Mouse (Mus musculus) midbrain, embryonic 12.5 days (tissue): ENCODE measurements around the gene Vmn1r178. TPM values are rescaled to one million over a fixed set of nuclear protein-coding genes. Genes with fewer than 3 reads are reported as not detected.
"Not testable (repeated sequence)": the region's sequence is repeated elsewhere in the genome, so short reads cannot be mapped to it uniquely, and the experiment has no call there.

Source experiments
- ATAC-seq: fragments of 200-750 bp; cut with Nextera tagmentation; 2 replicates; pipeline ENCODE4 v1.8.0; 2017; ENCODE audit warnings: low read depth, moderate TSS enrichment, moderate library complexity; ENCODE audit not compliant: low FRiP score
- H3K27ac ChIP-seq: fragments of 300-500 bp; sonication (generic); replicated peaks from 2 replicates; pipeline ENCODE4 v1.5.1; 2016; ENCODE audit warnings: mild to moderate bottlenecking
- H3K27me3 ChIP-seq: fragments of 300-500 bp; sonication (generic); 2 replicates; pipeline ENCODE4 v1.6.1; 2016; ENCODE audit warnings: mild to moderate bottlenecking
- H3K36me3 ChIP-seq: fragments of 300-500 bp; sonication (generic); 2 replicates; pipeline ENCODE4 v1.6.1; 2016
- H3K4me1 ChIP-seq: fragments of 300-500 bp; sonication (generic); 2 replicates; pipeline ENCODE4 v1.6.1; 2016
- H3K4me2 ChIP-seq: fragments of 300-500 bp; sonication (generic); replicated peaks from 2 replicates; pipeline ENCODE4 v1.6.1; 2016; ENCODE audit warnings: mild to moderate bottlenecking, moderate library complexity
- H3K4me3 ChIP-seq: fragments of 300-500 bp; sonication (generic); 2 replicates; pipeline ENCODE4 v1.5.1; 2016; ENCODE audit warnings: mild to moderate bottlenecking
- H3K9ac ChIP-seq: fragments of 300-500 bp; sonication (generic); replicated peaks from 2 replicates; pipeline ENCODE4 v1.6.1; 2016; ENCODE audit warnings: mild to moderate bottlenecking, moderate library complexity
- H3K9me3 ChIP-seq: fragments of 300-500 bp; sonication (generic); 2 replicates; pipeline ENCODE4 v1.6.1; 2016; ENCODE audit warnings: mild to moderate bottlenecking
- WGBS: fragments of 180-500 bp; shearing (Covaris S2); methylation state at CpG from one replicate; pipeline ENCODE4 v1.1.7; 2016; 5-methylcytosine and 5-hydroxymethylcytosine counted together
- polyA plus RNA-seq: library from polyadenylated mRNA; unstranded; fragments of >200 nt; fragmentation: Nextera tagmentation; extraction: Ambion mirVana; gene quantifications from 2 replicates; pipeline ENCODE4 v1.2.1, GENCODE M21; 2016

Gene Vmn1r178
- not detected in 2 replicates for polyA plus RNA-seq

- H3K9ac ChIP-seq: no peak within 1 kb of the TSS
- peaks cover 32% of the 10 kb centered on the region for H3K9me3 ChIP-seq
- no peak within 1 kb of the TSS for H3K4me2 ChIP-seq
- no peak within 1 kb of the TSS for H3K4me3 ChIP-seq
- ATAC-seq: no peak
- WGBS: 90% methylated on average over 1 of the region's 1 CpGs
- no peaks in the 10 kb centered on the region for H3K36me3 ChIP-seq
- H3K27me3 ChIP-seq: no peaks in the 10 kb centered on the region
- no peak within 1 kb of the TSS for H3K27ac ChIP-seq
- H3K4me1 ChIP-seq: no peaks in the 10 kb centered on the region
Observed at GRCm38 (mm10) chr7:23891709-23892108, at the start of gene Vmn1r178. TSS of gene Vmn1r178 (plus strand) at chr7:23892009.

- 7% methylated on average over 1 of the region's 1 CpGs for WGBS
- H3K27me3 ChIP-seq, H3K4me3 ChIP-seq, ATAC-seq, H3K36me3 ChIP-seq, H3K27ac ChIP-seq, H3K4me1 ChIP-seq, H3K9ac ChIP-seq, H3K9me3 ChIP-seq, H3K4me2 ChIP-seq: not testable (repeated sequence)
Observed at GRCm38 (mm10) chr7:23866349-23866748, 25.5 kb upstream of the Vmn1r178 start, which contains the start of gene Vmn1r177. TSS of gene Vmn1r177 (minus strand) at chr7:23866449.

GRCm38 (mm10) chr7:23876918-23877317, 14.9 kb upstream of the Vmn1r178 start:
- not testable (repeated sequence) for H3K9me3 ChIP-seq, ATAC-seq, H3K27me3 ChIP-seq, H3K36me3 ChIP-seq, H3K9ac ChIP-seq, H3K27ac ChIP-seq, H3K4me2 ChIP-seq, H3K4me3 ChIP-seq, H3K4me1 ChIP-seq
- WGBS: 58% methylated on average over 4 of the region's 4 CpGs

- Histone ChIP-seq H3K36me3 (no peaks in the 10 kb centered on the region), H3K27ac (no peak within 1 kb of the TSS), H3K4me1 (no peaks in the 10 kb centered on the region), H3K9me3 (peaks cover 27% of the 10 kb centered on the region), H3K27me3 (no peaks in the 10 kb centered on the region), H3K4me2 (no peak within 1 kb of the TSS), H3K9ac (no peak within 1 kb of the TSS), H3K4me3 (no peak within 1 kb of the TSS)
- no peak for ATAC-seq
- 44% methylated on average over 2 of the region's 2 CpGs for WGBS
Observed at GRCm38 (mm10) chr7:23926678-23927077, 34.9 kb downstream of the Vmn1r178 start, which contains the start of gene Vmn1r179. TSS of gene Vmn1r179 (plus strand) at chr7:23926978.

Other genes starting within 250 kb of the Vmn1r178 start
- gene Vmn1r172, start 233.7 kb upstream of the Vmn1r178 start, polyA plus RNA-seq: not detected in 2 replicates
- gene Vmn1r173, start 191.3 kb upstream of the Vmn1r178 start, polyA plus RNA-seq: not detected in 2 replicates
- gene Vmn1r174, start 139.7 kb upstream of the Vmn1r178 start, polyA plus RNA-seq: not detected in 2 replicates
- not detected in 2 replicates for gene Vmn1r175, start 81.4 kb upstream of the Vmn1r178 start, polyA plus RNA-seq
- not detected in 2 replicates for gene Vmn1r176, start 54.6 kb upstream of the Vmn1r178 start, polyA plus RNA-seq
- gene Vmn1r177, start 25.6 kb upstream of the Vmn1r178 start, polyA plus RNA-seq: not detected in 2 replicates
- gene Vmn1r179, start 35.0 kb downstream of the Vmn1r178 start, polyA plus RNA-seq: not detected in 2 replicates
- gene Vmn1r180, start 58.6 kb downstream of the Vmn1r178 start, polyA plus RNA-seq: not detected in 2 replicates
- gene Vmn1r181, start 82.6 kb downstream of the Vmn1r178 start, polyA plus RNA-seq: not detected in 2 replicates
- not detected in 2 replicates for gene V1rd19, start 109.7 kb downstream of the Vmn1r178 start, polyA plus RNA-seq
- gene Vmn1r183, start 161.2 kb downstream of the Vmn1r178 start, polyA plus RNA-seq: not detected in 2 replicates
- 32.4 and 34.9 TPM in 2 replicates for gene Zfp180, start 189.9 kb downstream of the Vmn1r178 start, polyA plus RNA-seq
- gene Zfp112, start 220.3 kb downstream of the Vmn1r178 start, polyA plus RNA-seq: 8.1 and 8.3 TPM in 2 replicates
- 15.3 and 17.1 TPM in 2 replicates for gene Zfp235, start 242.2 kb downstream of the Vmn1r178 start, polyA plus RNA-seq